Mouse (Mus musculus) cerebellum, adult 2 months (tissue): ENCODE measurements around the gene Gm21761. TPM values are rescaled to one million over a fixed set of nuclear protein-coding genes. Genes with fewer than 3 reads are reported as not detected.
"Not testable (repeated sequence)": the region's sequence is repeated elsewhere in the genome, so short reads cannot be mapped to it uniquely, and the experiment has no call there.

Source experiments
- DNase-seq, 2 experiments: peaks; one replicate each; pipeline ENCODE4 v3.0.0; 2021
- H3K27ac ChIP-seq: fragments of 200-500 bp; 2 replicates; pipeline ENCODE4 v1.5.1; 2012; ENCODE audit warnings: low read length, control low read depth, inconsistent platforms; ENCODE audit not compliant: insufficient read depth
- H3K27me3 ChIP-seq: fragments of 200-500 bp; 2 replicates; pipeline ENCODE4 v1.6.1; 2012; ENCODE audit warnings: inconsistent platforms, mild to moderate bottlenecking, low read length, moderate library complexity; ENCODE audit not compliant: control insufficient read depth, insufficient read depth
- H3K4me1 ChIP-seq: fragments of 200-500 bp; 2 replicates; pipeline ENCODE4 v1.6.1; 2011; ENCODE audit warnings: low read length; ENCODE audit not compliant: control insufficient read depth, insufficient read depth
- H3K4me3 ChIP-seq: fragments of 200-500 bp; replicated peaks from 2 replicates; pipeline ENCODE3; 2011; ENCODE audit warnings: mild to moderate bottlenecking, low read depth, low read length, control low read depth; ENCODE audit not compliant: insufficient read depth
- WGBS: fragments of 180-500 bp; shearing (Covaris S2); methylation state at CpG from one replicate; pipeline ENCODE4 v1.1.7; 2018; 5-methylcytosine and 5-hydroxymethylcytosine counted together
- polyA plus RNA-seq: library from polyadenylated mRNA; depleted of rRNA; stranded (reverse); fragments of >200 nt; gene quantifications from 2 replicates; pipeline ENCODE4 v1.2.3, GENCODE M21; 2012; rRNA removed

Gene Gm21761
- polyA plus RNA-seq, 1 experiment = not detected

DNA sequence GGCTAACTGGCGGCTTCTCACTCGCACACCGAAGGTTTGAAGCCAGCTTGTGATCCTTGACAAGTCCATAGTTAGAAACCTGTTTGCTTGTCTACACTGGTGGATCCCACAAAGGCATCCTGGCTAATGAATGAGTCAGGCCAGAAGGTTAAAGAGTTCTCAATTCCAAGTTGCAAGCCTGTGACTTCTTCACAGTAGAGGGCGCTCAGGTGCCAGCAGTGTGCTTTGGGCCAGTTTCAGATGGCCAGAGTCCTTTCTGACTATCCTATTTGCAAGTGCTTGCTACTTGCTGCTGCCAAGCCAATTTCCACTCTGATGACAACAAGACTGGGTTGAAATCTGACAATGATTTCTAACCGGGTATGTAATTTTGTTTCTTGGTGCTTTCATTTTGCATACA, 30.5 kb downstream of the Gm21761 start:
- not testable (repeated sequence) for DNase-seq
- WGBS = 39% methylated on average over 5 of the region's 5 CpGs

DNA sequence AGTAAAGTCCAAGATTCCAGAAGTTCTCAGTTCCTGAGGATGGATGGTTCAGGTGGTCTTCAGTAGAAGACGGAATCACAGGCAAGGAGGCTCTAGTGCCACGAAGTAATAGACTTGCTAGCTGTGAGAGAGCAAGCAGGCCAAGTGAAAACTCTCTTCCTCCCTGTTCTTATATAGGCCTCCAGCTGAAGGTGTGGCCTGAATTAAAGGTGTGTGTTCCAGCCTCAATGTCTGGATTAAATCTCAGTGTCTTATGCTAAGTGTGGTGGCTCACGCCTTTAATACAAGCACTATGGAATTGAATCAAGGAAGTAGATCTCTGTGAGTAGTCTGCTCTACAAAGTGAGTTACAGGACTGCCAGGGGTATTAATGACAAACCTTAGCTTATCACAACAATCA, 34.4 kb downstream of the Gm21761 start, which contains the start of gene Tcstv1:
TSS of gene Tcstv1 (minus strand) at position 101 of the 400 bp plus-strand sequence.
- not testable (repeated sequence) for H3K4me1 ChIP-seq, DNase-seq, H3K4me3 ChIP-seq, H3K27ac ChIP-seq, H3K27me3 ChIP-seq
- 82% methylated on average over 3 of the region's 3 CpGs for WGBS

More for the DNA sequence above, 30.5 kb downstream of the Gm21761 start:
- H3K4me3 ChIP-seq, H3K4me1 ChIP-seq, H3K27ac ChIP-seq, H3K27me3 ChIP-seq: not testable (repeated sequence)

DNA sequence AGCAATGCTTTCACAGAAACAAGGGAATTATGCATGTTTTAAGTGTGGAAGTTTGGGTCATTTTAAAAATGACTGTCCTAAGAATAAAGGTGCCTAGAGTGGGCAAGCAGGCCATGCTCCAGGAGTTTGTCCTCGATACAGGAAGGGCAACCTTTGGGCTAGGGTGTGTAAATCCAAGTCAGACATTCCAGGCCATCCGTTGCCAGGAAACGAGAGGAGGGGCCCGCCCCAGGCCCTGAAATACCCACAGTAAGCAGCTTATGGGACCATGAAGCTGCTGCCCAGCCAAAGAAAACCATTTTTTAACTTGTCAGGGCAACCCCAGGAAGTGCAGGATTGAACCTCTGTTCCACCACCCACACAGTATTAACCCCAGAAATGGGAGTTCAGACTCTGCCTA, 42.2 kb downstream of the Gm21761 start:
- DNase-seq, H3K27ac ChIP-seq, H3K27me3 ChIP-seq, H3K4me1 ChIP-seq, H3K4me3 ChIP-seq: not testable (repeated sequence)
- 34% methylated on average over 4 of the region's 4 CpGs for WGBS

DNA sequence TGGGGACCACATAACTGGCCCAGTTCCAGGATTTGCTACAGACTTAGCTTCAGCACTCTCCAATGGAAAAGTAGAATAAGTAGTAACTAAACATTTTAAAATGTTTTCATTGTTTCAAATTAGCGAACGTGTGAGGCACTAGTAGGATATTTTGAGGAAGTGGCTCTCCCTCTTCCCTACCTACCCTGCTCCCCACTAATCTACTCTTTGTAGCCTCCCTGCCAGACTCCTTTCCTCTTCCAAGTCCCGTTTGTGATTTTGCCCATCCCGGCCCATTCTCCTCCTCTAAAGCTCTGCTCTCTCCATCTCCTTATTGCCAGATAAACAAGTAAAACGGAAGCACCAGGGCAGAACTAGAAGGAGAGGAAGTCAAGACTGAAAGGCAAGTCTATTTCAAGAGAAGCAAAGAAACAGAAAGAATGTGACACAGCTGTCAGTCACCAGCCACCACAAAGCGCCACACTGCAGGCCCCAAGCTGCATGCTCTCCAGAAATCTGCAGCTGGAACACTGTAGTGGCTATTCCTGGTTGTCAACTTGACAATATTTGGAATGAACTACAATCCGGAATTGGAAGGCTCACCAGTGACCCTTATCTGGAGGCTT, 64.6 kb downstream of the Gm21761 start:
- not testable (repeated sequence) for H3K27me3 ChIP-seq, H3K27ac ChIP-seq, DNase-seq, H3K4me1 ChIP-seq, H3K4me3 ChIP-seq
- 72% methylated on average over 6 of the region's 7 CpGs for WGBS

DNA sequence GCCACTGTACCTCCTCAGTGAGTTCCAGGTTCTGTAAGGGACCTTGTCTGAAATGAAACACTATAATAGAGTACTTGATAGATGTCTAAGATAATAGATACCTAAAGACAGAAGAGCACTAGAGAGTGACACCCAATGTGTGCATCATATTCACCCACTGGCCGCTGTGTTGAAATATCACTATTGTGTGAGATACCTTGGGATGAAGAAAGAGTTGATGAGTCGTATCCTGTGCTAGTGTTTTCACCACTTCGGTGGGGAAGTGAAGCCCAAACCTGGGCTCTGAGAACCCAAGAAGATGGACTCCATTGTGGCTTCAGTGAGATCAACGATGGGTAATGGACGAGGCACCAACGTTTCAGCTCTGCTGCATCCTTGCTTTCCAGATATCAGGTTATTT, 66.7 kb downstream of the Gm21761 start:
- no CpG with 5 or more reads among the region's 6 CpGs for WGBS
- DNase-seq = not testable (repeated sequence)

More for the DNA sequence above, 66.7 kb downstream of the Gm21761 start:
- not testable (repeated sequence) for H3K27me3 ChIP-seq, H3K4me3 ChIP-seq, H3K4me1 ChIP-seq, H3K27ac ChIP-seq

Other genes with a start within 250 kb of the Gm21761 start
- gene Hmgcs1, start 238.9 kb downstream of the Gm21761 start, polyA plus RNA-seq = 148 and 162 TPM in 2 replicates
- 4.3 and 4.7 TPM in 2 replicates for gene Nim1k, start 173.4 kb downstream of the Gm21761 start, polyA plus RNA-seq
- gene Zfp131, start 138.4 kb downstream of the Gm21761 start, polyA plus RNA-seq = 24.5 and 26.1 TPM in 2 replicates
- gene AF067063, start 99.1 kb downstream of the Gm21761 start, polyA plus RNA-seq = not detected in 2 replicates
- gene D13Ertd608e, start 93.3 kb downstream of the Gm21761 start, polyA plus RNA-seq = not detected in 2 replicates
- not detected in 2 replicates for gene Tcstv1, start 34.5 kb downstream of the Gm21761 start, polyA plus RNA-seq
- gene B020031M17Rik, start 21.5 kb upstream of the Gm21761 start, polyA plus RNA-seq = not detected in 2 replicates
- gene Gm36079, start 97.7 kb upstream of the Gm21761 start, polyA plus RNA-seq = not detected in 2 replicates
- 0.06 TPM in 1 of 2 replicates, not detected in the other for gene Gm21188, start 122.9 kb upstream of the Gm21761 start, polyA plus RNA-seq
- not detected in 2 replicates for gene Gm20767, start 211.0 kb upstream of the Gm21761 start, polyA plus RNA-seq
- gene Gm21818, start 243.2 kb upstream of the Gm21761 start, polyA plus RNA-seq = not detected in 2 replicates